Mouse (Mus musculus): ENCODE results near the gene Impdh1. TPM values are rescaled to one million over a fixed set of nuclear protein-coding genes. Genes with fewer than 3 reads are reported as not detected.
"Not testable (repeated sequence)": the region's sequence is repeated elsewhere in the genome, so short reads cannot be mapped to it uniquely, and the experiment has no call there.

Gene Impdh1
- total RNA-seq, 2 experiments from 2014 or later = 36.0 to 42.9 TPM

DNA sequence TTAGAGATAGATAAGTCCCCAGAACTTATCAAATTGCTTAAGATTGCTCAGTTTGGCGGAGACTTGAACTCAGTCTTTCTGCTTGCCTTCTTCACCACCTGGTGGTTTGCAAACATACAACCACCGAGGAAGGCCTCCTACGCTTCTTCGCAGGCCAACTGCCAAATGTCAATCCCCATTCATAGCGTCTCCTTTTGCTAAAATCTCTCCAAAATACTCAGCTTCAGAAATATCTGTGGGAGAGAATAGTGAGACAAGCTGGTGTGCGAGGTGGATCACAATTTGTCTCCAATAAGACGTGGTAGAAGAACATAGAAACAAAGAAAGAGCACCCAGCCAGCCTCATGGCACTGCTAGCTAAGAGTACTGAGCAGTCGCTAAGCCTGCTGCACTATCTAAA is 36.3 kb downstream of the Impdh1 start:
- peak; percentile 71 to 83 for DNase-seq (ENCODE audit: low spot score in 2 of 2)

- DNase-seq (ENCODE audit: low spot score in 2 of 2) = peak; percentile 67 to 75
Observed at GRCm38 (mm10) chr6:29178888-29179658, 37.1 kb downstream of the Impdh1 start, which contains the start of gene Prrt4. TSS of gene Prrt4 (minus strand) at chr6:29179584.

DNA sequence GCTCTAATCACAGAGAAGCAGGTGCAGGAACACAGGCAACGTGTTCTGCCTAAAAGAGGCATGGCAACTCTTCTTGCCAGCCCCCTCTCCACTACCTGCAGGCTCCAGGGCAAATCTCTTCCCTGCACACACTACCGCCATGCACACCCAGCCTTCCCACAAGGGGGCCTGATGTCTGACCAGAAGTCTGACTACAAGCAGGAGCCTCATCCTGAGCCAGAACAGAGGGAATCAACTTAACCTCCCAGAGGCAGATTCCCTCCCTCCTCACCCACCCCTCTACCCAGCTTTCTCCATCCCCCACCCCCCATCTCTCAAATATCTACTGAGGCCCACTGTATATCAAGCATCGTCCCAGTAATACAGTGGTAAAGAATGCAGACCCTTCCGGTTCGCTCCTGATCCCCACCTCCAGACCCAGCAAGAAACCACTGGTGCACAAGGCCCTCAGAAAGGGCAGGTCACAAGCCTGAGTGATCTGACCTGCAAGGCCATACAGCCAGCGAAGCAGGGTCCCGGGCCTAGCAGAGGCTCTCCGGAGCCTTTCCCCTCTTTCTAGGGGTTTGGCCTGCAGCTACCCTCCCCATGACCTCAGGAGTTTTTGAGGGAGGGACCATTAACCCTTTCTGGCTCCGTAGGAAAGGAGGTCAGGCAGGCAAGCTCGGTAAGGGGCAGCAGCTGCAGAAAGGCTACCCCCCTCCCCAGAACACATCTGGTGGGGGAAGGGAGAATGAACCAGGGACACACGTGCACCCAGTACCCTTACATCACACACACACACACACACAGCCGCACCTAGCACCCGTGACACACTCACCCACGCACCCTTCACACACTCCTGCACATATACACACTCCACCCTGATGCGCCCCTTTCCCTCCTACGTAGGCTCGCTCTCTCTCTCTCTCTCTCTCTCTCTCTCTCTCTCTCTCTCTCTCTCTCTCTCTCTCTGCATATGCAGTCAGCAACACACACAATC is 38.0 kb downstream of the Impdh1 start:
- DNase-seq (ENCODE audit: low spot score in 2 of 2) = no peak

DNA sequence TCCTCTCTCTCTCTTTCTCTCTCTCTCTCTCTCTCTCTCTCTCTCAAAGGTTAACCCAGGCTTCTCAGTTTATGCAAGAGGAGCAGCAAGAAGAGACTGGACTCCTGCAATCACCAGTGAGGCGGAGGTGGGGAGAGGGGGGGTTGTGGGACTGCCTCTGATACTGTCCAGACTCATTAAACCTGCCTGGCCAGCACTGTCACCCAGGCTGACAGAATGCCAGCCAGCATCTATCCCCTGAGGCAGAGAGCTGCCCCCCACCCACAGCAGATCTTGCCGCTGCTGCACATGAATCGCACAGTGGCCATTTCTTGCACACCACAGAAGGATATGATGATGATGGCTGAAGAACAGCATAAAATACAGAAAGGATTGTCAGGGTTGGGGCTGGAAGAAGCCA is 41.1 kb downstream of the Impdh1 start:
- no peak for DNase-seq (ENCODE audit: low spot score in 2 of 2)

GRCm38 (mm10) chr6:29174368-29174767 is 41.8 kb downstream of the Impdh1 start:
- no peak for DNase-seq (ENCODE audit: low spot score in 2 of 2)

- peak; percentile 43 to 68 for DNase-seq (ENCODE audit: low spot score in 2 of 2)
Observed at GRCm38 (mm10) chr6:29170952-29171388, 45.2 kb downstream of the Impdh1 start.

- DNase-seq (ENCODE audit: low spot score in 2 of 2) = no peak
Observed at GRCm38 (mm10) chr6:29170063-29170921, 45.9 kb downstream of the Impdh1 start.

DNA sequence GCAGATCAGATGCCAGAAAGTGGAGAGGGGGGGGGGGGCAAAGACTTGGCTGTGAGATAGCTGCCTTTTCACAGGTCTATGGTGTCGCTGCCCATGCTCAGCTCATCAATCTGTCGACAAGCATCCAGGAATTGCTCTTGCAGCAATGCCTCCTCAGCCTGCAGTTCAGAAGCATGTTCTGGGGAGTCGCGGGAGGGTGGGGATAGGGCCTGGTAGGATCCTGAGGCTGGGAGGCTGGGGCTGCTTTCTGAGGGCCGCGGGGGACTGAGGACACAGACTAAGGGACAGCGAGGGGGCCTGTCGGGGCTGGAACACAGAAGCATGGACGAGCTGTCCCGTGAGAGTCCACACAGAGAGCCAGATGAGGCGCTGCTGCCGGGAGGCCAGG is 46.5 kb downstream of the Impdh1 start:
- DNase-seq (ENCODE audit: low spot score in 2 of 2) = no peak

- no peak for DNase-seq (ENCODE audit: low spot score in 2 of 2)
Observed at GRCm38 (mm10) chr6:29168871-29169270, 47.3 kb downstream of the Impdh1 start.

- DNase-seq (ENCODE audit: low spot score in 2 of 2) = peak in 1 of 2 experiments; percentile 75
Observed at GRCm38 (mm10) chr6:29166196-29166595, 50.0 kb downstream of the Impdh1 start.

- peak; percentile 90 to 96 for DNase-seq (ENCODE audit: low spot score in 2 of 2)
Observed at GRCm38 (mm10) chr6:29164314-29165244, 51.6 kb downstream of the Impdh1 start, which contains the start of gene Rbm28. TSS of gene Rbm28 (minus strand) at chr6:29165006.

- not testable (repeated sequence) for DNase-seq (ENCODE audit: low spot score in 2 of 2)
Observed at GRCm38 (mm10) chr6:29161291-29161690, 54.9 kb downstream of the Impdh1 start.

DNA sequence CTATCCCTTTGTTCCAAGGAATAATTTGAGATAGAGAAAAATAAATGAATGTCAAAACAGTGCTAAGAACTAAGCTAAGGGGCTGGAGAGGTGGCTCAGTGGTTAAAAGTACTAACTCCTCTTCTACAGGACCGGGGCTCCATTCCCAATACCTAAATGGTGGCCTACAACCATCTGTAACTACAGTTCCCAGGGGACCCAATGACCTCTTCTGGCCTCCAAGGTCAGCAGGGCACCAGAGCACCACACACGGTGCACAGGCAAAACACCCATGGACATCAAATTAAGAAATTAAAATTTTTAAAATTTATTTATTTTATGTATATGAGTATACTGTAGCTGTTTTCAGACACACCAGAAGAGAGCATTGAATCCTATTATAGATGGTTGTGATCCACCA is 55.4 kb downstream of the Impdh1 start:
- no peak for DNase-seq (ENCODE audit: low spot score in 2 of 2)

DNA sequence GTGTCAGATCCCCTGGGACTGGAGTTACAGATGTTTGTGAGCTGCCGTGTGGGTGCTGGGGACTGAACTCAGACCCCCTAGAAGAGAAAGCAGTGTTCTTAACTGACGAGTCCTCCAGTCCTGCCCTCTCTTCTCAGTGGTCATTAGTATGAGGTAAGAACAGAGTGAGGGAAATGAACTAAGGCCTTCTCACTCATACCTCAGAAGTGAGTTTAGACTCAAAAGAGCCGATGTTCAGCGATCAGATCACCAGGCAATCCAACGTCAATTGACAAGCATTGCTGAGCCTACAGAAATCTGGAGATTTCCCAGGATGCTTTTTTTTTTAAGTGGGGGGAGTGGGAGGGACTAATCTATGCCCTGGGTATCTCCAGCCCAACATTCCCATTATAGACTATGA is 59.8 kb downstream of the Impdh1 start:
- no peak for DNase-seq (ENCODE audit: low spot score in 2 of 2)

Small RNAs within 50 kb of the gene (microRNA-seq; reads per million reads assigned to microRNA genes)
- gene Gm24303 = 0 reads per million in 2 experiments

Other genes with a start within 250 kb of the Impdh1 start
- gene Lep, start 156.1 kb downstream of the Impdh1 start, total RNA-seq (2021) = not detected
- gene Rbm28, start 51.4 kb downstream of the Impdh1 start, total RNA-seq (2021) = 10 to 100 TPM; 43.1 to 43.2 TPM
- 1 to 10 TPM; 2.4 to 2.6 TPM for gene Prrt4, start 36.8 kb downstream of the Impdh1 start, total RNA-seq (2021)
- gene Hilpda, start 56.1 kb upstream of the Impdh1 start, total RNA-seq (2021) = 1 to 10 TPM; 6.0 to 6.9 TPM
- under 1 TPM; 0.33 to 0.35 TPM for gene Fam71f2, start 63.2 kb upstream of the Impdh1 start, total RNA-seq (2021)
- gene Fam71f1, start 102.8 kb upstream of the Impdh1 start, total RNA-seq (2021) = not detected
- gene Calu, start 131.7 kb upstream of the Impdh1 start, total RNA-seq (2021) = 10 to 100 TPM; 62.7 to 65.0 TPM
- not detected for gene Opn1sw, start 172.1 kb upstream of the Impdh1 start, total RNA-seq (2021)
- 10 to 100 TPM; 62.1 to 75.9 TPM for gene Ccdc136, start 179.9 kb upstream of the Impdh1 start, total RNA-seq (2021)
- 1 to 10 TPM; 1.5 to 1.6 TPM for gene Flnc, start 216.9 kb upstream of the Impdh1 start, total RNA-seq (2021)

All from layer of hippocampus, adult 18-20 months (tissue).